Mouse (Mus musculus) MEL (cell line): ENCODE results near the gene Clk3.

Experiments
- CTCF ChIP-seq, 3 experiments: IDR thresholded peaks in 2 of 3; conservative IDR thresholded peaks in 1 of 3; 2 replicates each; pipeline ENCODE4 v1.5.1; 2011 to 2012; ENCODE audit warnings: low read length in 3 of 3, low read depth in 2 of 3, mild to moderate bottlenecking in 2 of 3, improper control_type of control experiment in 1 of 3, inconsistent platforms in 1 of 3, mixed read lengths in 1 of 3, moderate library complexity in 1 of 3; ENCODE audit not compliant: control insufficient read depth in 1 of 3, insufficient read depth in 1 of 3, poor library complexity in 1 of 3, severe bottlenecking in 1 of 3
- SMC3 ChIP-seq: IDR thresholded peaks from 2 replicates; pipeline ENCODE4 v1.6.1; 2011; ENCODE audit warnings: low read depth, low read length, improper control_type of control experiment

GRCm38 (mm10) chr9:57814866-57815265 is 49.2 kb upstream of the Clk3 start:
- TF ChIP-seq SMC3 (no peak), CTCF (IDR thresholded peaks at IDR 0.05 in 2 of 3, conservative IDR thresholded peaks at IDR 0.05 in 1 of 3; ENCODE audit: control insufficient read depth in 1 of 3, insufficient read depth in 1 of 3, low read depth in 2 of 3, low read length in 3 of 3, poor library complexity in 1 of 3, severe bottlenecking in 1 of 3) (no peak)
